Mouse (Mus musculus) right cerebral cortex, postnatal 14 days (tissue): ENCODE measurements at regions not wholly inside any gene's neighbourhood (a gene's known extent, or its start where the extent isn't known, plus 50 kb on each side); places are given as distances from the start of the nearest gene placed in this dataset.

Source experiments
- DNase-seq: peaks from one replicate; pipeline ENCODE4 v3.0.0; 2022

DNA sequence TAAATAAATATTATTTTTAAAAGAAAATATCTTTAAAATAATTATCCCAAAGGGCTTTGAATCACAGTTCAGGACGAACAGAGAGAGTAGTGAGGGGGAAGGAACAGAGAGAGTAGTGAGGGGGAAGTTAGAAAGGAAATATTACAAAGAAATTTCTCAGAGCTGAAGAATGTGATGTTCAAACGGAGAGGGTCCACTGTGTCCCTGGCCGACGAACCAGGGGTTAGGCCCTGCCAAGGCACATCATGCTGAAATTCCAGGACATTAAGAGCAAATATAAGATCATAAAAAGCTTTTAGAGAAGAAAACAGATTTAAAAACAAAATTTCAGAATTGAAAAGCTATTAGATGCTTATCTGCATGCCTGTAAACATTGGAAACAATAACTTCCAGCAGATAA, 61.6 kb downstream of the Skor1 start:
- DNase-seq, result no peak

DNA sequence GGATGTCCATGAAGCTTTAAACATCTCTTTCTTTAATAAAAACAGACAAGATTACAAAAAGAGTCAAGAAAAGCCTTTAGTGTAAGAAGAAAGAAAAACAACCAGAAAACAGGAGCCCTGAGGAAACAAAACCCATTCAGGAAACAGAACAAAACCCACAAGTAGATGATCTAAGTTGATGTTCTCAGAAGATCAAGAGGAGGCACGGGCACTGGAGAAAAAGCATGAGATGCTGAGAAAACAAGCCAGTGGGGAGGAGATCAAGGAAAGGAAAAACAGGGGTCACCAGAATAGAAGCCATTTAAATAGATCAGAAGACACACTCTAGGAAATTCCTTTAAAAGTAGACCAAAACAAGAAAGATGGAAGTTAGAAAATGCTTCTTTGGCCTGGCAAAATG, 62.1 kb downstream of the Skor1 start:
- DNase-seq, result no peak

DNA sequence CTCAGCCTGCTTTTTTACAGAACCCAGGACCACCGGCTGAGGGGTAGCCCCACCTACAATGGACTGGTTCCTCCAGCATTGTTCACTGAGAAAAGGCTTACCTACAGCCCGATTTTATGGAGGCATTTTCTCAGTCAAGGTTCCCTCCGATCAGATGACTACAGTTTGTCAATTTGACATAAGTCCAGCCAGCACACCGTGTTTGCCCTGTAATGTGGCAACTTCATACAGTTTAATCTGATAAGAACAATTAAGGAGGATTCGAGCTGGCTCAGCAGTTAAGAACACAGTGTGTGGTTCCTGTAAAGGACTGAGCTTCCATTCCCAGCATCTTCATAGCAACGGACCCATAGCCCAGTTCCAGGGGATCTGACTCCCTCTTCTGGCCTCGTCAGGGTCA, 65.9 kb downstream of the Skor1 start:
- DNase-seq, result no peak

GRCm38 (mm10) chr9:63082311-63082710, 66.5 kb downstream of the Skor1 start:
- no peak for DNase-seq

DNA sequence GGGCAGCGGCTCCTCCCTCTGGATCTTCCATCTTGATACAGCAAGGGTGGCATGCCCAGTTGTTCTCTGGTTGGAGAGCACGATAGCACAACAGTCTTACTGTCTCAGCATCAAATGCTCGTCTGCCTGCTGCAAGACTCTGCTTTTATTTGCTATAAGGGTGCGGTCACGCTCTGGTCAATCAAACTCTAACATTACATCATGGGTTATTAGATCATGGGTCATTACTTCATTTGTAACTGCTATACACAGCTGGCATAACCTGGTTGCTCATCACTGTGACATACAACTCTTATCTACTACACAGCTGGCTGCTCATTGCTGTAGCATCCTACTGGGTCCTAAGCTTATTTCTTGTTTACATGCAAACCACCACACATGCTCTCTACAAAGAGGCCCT, 68.4 kb downstream of the Skor1 start:
- DNase-seq, result no peak

DNA sequence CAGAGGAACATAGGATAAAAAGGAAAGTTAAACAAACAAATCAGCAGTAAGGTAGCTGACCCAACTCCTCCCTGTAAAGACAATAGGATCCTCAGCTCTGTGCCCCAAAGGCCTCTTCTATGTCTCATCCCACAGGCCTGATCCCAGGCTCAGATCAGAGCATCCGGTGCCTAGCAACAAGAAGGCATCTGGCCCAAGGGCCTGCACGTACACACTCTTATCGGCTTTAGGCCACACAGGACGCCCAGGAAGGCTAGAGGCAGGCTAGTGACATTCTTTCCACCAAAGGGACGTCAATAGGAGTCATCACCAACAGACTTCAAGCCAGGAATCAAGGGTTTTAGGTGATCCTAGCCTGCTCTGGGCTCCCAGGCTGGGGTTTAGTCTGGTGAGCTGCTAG, 73.5 kb downstream of the Skor1 start:
- DNase-seq, result no peak

- no peak for DNase-seq
Observed at GRCm38 (mm10) chr9:63074803-63075202, 74.0 kb downstream of the Skor1 start.

DNA sequence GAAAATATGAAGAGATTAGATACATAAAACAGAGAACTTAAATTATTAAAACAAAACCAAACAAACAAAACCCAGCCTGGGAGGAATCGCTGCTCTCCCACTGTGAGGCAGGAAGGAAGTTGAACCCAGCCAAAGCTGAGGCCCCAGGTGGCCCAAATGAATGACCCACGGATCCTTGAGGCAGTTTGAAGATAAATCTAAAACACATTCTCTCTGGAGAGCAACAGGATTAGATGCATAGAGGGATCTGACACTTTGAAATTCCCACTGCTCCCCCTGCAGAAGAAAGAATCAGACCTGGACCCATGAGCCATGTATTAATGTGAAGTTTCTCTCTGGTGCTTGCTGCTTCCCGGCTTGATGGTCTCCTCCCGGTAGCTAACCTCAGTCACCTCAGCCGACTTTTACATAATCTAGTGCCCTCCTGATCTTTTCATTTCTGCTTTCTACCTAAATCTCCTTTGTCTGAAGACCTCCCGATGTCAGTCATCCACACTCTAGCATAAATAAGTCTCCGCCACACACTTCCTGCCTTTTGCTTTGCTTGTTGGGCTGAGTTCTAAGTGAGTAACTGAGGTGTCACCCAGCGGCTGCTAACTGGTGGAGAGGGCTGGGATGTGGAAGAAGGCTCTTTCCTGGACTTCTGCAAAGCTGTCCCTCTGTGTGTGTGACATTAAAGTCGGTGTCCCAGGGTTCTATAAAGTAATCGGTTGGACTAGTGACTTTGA, 74.6 kb downstream of the Skor1 start:
- DNase-seq, result no peak

DNA sequence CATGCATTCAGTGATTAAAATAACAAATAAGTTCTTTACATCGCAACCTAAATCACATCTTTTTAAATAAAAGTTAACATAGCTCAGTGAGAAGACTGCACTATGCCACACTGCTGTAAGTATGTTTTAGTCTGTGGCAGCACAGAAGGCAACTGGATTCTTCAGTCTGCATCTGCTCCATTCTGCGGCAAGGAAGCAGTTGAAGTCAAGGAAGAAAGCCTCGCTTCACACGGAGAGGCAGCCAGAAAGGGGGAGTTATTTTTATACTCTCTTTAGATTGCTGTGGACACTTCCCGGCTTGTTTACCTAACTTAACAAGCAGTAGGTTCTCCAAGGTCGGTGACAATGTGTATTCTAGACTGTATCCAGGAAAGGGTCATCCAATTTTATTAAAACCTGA, 77.7 kb downstream of the Skor1 start:
- no peak for DNase-seq

DNA sequence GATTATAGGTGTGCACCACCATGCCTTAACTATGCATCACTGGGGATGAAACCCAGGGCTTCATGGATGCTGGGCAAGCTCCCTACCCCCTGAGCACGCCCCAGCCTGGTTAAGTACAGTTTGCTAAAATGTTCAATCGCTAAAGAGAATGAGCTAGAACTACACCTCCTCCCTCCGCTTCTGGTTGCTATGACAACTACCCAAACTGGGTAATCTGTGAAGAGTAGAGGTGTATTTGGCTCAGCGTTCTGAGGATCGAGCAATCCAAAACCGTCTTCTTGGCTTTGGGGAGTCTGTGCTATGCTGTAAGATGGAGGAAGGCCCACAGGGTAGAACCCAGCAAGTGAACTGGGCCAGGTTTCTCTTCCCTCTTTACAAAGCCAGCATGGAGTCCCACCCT, 78.8 kb downstream of the Skor1 start:
- no peak for DNase-seq

GRCm38 (mm10) chr9:63067054-63067406, 79.3 kb upstream of the Pias1 start:
- no peak for DNase-seq

DNA sequence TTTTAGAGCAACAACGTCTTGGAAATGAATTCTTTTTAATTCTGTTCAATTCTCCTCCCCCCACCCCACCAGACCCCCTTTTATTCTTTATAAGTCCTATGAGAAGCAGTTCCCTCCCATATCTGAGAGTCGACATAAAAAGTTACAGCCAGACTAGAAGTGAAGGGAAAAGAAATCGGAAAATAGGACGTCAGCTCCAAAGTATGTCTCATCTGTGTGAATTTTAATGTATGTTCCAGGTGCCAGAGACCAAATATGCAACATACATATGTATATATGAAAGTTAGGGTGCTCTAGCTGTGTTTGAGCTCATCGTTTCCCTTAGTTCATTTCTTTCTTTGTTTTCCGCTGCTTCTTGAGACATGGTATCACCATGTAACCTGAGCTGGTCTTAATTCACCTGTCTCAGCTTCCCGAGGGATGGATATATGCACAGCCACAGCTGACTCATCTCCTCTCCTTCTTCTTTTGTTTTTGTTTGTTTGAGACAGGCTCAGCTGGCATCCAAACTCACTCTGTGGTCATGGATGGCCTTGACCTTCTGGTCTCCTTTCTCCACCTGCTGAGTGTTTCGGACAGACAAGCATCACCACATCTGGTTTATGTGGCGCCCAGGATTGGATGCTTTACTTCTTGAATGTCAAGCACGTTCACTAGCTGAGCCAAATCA, 78.8 kb upstream of the Pias1 start:
- DNase-seq, result no peak

DNA sequence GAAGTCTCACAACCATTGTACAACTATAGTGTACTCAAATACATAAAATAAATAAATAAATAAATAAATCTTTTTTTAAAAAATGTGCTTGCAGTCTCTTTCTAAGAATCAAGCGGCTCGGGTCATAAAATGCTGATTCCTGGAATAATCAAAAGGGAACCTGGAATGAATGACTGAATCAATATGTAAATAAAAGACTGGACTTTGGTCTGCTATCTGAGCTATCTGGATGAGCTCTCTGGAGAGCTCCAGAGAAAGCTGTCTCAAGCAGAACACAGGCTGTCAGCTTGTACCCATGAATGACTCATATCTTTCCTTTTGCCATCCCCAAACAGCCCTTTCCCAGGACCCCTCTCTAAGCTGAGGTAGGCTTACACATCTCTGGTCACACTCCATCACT, 75.8 kb upstream of the Pias1 start:
- no peak for DNase-seq

GRCm38 (mm10) chr9:63060740-63061139, 73.0 kb upstream of the Pias1 start:
- DNase-seq, result no peak

DNA sequence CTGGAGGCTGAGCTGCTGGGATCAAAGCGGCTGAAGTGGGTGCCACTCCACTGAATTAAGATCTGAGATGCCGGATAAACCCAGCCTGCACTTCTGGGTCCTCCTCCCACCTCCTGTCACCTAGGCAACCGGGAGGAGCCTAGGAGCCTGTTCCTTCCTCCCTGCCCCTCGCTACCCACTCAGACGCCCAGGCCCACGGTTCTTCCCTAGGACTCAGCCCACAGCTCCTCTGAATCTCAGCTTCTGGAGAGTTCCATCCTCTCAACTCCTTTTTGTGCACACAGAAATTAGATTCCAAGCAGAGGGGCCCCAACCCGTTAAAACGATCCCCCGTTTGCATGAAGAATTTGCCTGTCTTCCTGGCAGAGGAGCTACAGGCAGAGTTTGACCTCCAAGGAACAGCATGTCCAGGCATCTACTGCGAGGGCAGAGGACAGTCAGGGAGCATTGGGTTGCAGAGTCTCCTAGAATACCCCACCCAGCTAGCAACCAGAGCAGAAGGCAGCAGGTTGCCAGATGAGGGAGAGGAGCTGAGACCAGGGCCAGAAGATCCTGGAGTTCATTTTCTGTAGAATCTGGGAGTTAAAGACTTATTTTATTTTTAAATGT, 71.6 kb upstream of the Pias1 start:
- DNase-seq, result peak; percentile 76

DNA sequence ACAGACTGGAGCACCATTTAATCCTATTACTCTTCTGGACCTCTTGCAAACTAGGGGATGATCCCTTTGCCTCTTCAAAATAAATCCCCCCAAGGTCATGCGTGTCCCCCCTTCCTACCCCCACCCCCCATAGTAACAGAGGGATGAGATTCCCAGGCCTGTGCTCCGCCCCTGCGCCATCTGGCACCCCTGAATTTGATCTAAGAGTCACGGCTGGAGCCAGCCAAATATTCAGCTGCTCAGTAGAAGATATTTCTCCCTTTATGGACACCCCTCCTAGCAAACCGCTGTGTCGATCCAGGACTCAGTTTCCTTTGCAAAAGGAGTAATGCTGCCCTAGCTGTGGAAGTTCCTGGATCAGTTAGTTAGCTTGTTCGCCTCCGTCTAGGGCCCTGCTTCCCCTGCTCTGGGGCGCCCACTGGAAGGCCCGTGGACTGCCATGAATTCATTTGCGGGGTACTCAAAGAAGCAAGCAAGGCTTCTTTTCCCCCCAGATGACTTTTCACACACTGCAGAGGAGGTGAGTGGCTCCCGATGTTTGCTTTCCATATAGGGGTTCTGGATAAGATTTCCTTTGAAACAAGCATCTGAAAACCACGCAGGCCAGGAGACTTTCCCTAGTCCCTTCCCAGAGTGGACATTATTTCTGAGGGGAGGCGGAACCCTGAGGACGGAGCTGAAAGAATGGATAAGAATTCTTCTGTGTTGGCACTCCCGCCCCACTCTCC, 70.9 kb upstream of the Pias1 start:
- peak; percentile 27 for DNase-seq

- no peak for DNase-seq
Observed at GRCm38 (mm10) chr9:63056695-63057349, 69.1 kb upstream of the Pias1 start.

GRCm38 (mm10) chr9:63052181-63052580, 64.5 kb upstream of the Pias1 start:
- DNase-seq, result no peak

DNA sequence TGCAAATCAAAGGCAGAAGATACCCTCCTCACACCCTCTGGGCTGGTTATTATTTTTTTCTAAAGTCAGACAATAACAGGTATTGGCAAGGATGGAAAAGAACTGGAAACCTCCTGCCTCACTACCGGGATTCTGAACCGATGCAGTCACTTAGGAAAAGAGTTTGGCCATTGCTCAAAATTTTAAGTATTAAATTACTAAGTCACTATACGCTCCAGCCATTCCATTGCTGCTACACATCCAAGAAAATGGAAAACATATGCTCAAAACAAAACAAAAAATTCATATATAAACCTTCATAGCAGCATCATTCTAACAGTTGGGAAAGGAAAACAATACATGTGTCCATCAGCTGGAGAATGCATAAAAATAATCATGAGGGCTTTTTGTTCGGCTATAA, 63.9 kb upstream of the Pias1 start:
- DNase-seq, result no peak

DNA sequence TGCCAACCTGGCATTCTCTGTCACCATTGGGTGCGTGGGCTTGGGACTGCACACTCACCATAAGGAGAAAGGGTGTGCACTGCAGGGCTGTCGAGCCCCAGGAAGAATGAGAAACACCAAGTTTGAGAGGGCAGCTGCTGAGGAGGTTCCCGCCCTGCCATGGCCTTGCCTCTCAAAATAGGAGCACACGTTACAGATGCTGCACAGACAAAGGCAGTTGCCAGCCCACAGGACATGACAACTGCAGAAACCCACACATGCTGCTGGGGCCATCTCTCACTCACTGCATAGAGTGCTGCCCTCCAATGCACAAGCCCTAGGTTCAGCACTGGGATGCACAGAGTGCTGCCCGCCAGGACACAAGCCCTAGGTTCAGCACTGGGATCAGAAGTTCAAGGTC, 61.6 kb upstream of the Pias1 start:
- DNase-seq, result no peak

DNA sequence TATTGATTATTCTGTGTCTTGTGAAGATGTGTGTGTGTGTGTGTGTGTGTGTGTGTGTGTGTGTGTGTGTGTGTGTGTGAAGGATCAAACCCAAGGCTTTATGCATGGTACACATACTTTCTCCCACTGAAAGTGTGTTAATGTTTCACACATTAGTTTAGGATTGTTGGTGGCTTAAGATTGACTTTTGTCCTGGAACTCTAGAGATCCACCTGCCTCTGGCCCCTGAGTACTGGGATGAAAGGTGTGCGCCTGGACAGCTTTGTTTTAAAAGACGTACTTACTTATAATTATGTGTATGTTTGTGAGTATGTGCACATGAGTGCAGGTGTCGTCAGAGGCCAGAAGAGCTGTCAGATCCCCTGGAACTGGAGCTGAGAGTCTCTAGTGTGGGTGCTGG, 59.3 kb upstream of the Pias1 start:
- no peak for DNase-seq

GRCm38 (mm10) chr9:63045531-63045930, 57.8 kb upstream of the Pias1 start:
- DNase-seq, result no peak

DNA sequence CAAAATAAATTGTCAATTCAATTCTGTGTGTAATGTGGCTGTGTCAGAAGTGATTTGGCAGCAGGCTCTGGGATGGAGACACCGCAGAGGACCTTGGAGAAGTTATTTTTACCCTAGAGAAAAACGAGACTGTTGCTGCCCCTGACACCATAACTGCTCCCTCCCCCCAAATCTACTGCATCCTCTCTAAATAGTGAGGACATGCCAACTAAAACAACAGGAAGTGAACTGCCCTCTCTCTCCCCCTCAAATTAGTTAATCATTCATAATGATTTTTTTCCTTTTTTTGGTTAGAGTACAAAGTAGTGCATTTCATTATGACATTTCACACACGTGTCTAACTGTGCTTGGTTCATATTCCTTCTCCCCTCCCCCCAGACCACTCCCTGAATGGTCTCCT, 55.6 kb upstream of the Pias1 start:
- DNase-seq, result no peak
